Mouse (Mus musculus) erythroblast, embryonic 14.5 days (primary cell): ENCODE results near the gene Gm38392. TPM values are rescaled to one million over a fixed set of nuclear protein-coding genes. Genes with fewer than 3 reads are reported as not detected.

Experiments used
- H3K27me3 ChIP-seq: 2 replicates; pipeline ENCODE4 v1.6.1; 2012; ENCODE audit warnings: inconsistent platforms; ENCODE audit not compliant: control insufficient read depth
- H3K36me3 ChIP-seq: 2 replicates; pipeline ENCODE4 v1.6.1; 2012; ENCODE audit warnings: mild to moderate bottlenecking, inconsistent platforms; ENCODE audit not compliant: control insufficient read depth
- H3K4me1 ChIP-seq: 2 replicates; pipeline ENCODE4 v1.6.1; 2012; ENCODE audit warnings: inconsistent platforms; ENCODE audit not compliant: control insufficient read depth
- H3K4me3 ChIP-seq: replicated peaks from 2 replicates; pipeline ENCODE3; 2012; ENCODE audit warnings: moderate library complexity, mild to moderate bottlenecking, inconsistent platforms
- H3K9me3 ChIP-seq: 2 replicates; pipeline ENCODE4 v1.6.1; 2012; ENCODE audit warnings: low read length, inconsistent platforms, mixed read lengths; ENCODE audit not compliant: control insufficient read depth
- GATA1 ChIP-seq: IDR thresholded peaks from 2 replicates; pipeline ENCODE4 v1.6.1; 2012; ENCODE audit warnings: low read length, inconsistent platforms, mixed read lengths
- TAL1 ChIP-seq: IDR thresholded peaks from 3 replicates; pipeline ENCODE4 v1.6.1; 2012; ENCODE audit warnings: low read length, inconsistent platforms, mixed read lengths
- polyA plus RNA-seq: library from polyadenylated mRNA; stranded (reverse); fragments of >175 nt; gene quantifications from 2 replicates; pipeline ENCODE4 v1.2.3, GENCODE M21; 2012

Gene Gm38392
- polyA plus RNA-seq, 1 experiment: not detected

GRCm38 (mm10) chr3:88231061-88231641 lies 55.9 kb downstream of the Gm38392 start:
- H3K4me1 ChIP-seq: no peaks in the 10 kb centered on the region
- peaks cover 56% of the 10 kb centered on the region for H3K27me3 ChIP-seq
- H3K9me3 ChIP-seq: no peaks in the 10 kb centered on the region
- TF ChIP-seq GATA1 (no peak), TAL1 (no peak)
- no peaks in the 10 kb centered on the region for H3K36me3 ChIP-seq
- no peak overlapping the region for H3K4me3 ChIP-seq

- H3K36me3 ChIP-seq: no peaks in the 10 kb centered on the region
- H3K9me3 ChIP-seq: no peaks in the 10 kb centered on the region
- no peaks in the 10 kb centered on the region for H3K4me1 ChIP-seq
- H3K27me3 ChIP-seq: peaks cover 59% of the 10 kb centered on the region
- no peak for TF ChIP-seq GATA1
- no peak for TF ChIP-seq TAL1
- H3K4me3 ChIP-seq: no peak overlapping the region
Measured at GRCm38 (mm10) chr3:88230262-88231047, 56.6 kb downstream of the Gm38392 start.

GRCm38 (mm10) chr3:88229526-88229925 lies 57.5 kb downstream of the Gm38392 start:
- Histone ChIP-seq H3K27me3 (peaks cover 59% of the 10 kb centered on the region), H3K4me1 (no peaks in the 10 kb centered on the region), H3K36me3 (no peaks in the 10 kb centered on the region), H3K4me3 (no peak overlapping the region), H3K9me3 (no peaks in the 10 kb centered on the region)
- no peak for TF ChIP-seq TAL1
- no peak for TF ChIP-seq GATA1

GRCm38 (mm10) chr3:88228906-88229305 lies 58.1 kb downstream of the Gm38392 start:
- no peaks in the 10 kb centered on the region for H3K4me1 ChIP-seq
- no peak overlapping the region for H3K4me3 ChIP-seq
- TF ChIP-seq GATA1: no peak
- no peak for TF ChIP-seq TAL1
- no peaks in the 10 kb centered on the region for H3K9me3 ChIP-seq
- peaks cover 62% of the 10 kb centered on the region for H3K27me3 ChIP-seq
- no peaks in the 10 kb centered on the region for H3K36me3 ChIP-seq

GRCm38 (mm10) chr3:88227976-88228375 lies 59.0 kb downstream of the Gm38392 start:
- Histone ChIP-seq H3K4me1 (no peaks in the 10 kb centered on the region), H3K9me3 (no peaks in the 10 kb centered on the region), H3K36me3 (no peaks in the 10 kb centered on the region), H3K27me3 (peaks cover 56% of the 10 kb centered on the region), H3K4me3 (no peak overlapping the region)
- TF ChIP-seq GATA1 (no peak), TAL1 (no peak)

GRCm38 (mm10) chr3:88227260-88227659 lies 59.8 kb downstream of the Gm38392 start:
- Histone ChIP-seq H3K27me3 (peaks cover 54% of the 10 kb centered on the region), H3K4me1 (no peaks in the 10 kb centered on the region), H3K9me3 (no peaks in the 10 kb centered on the region), H3K36me3 (no peaks in the 10 kb centered on the region), H3K4me3 (no peak overlapping the region)
- TF ChIP-seq GATA1: no peak
- TF ChIP-seq TAL1: no peak

- Histone ChIP-seq H3K36me3 (no peaks in the 10 kb centered on the region), H3K4me3 (no peak overlapping the region), H3K9me3 (no peaks in the 10 kb centered on the region), H3K27me3 (peaks cover 54% of the 10 kb centered on the region), H3K4me1 (no peaks in the 10 kb centered on the region)
- TF ChIP-seq TAL1: no peak
- TF ChIP-seq GATA1: no peak
Measured at GRCm38 (mm10) chr3:88226101-88226845, 60.7 kb downstream of the Gm38392 start.

- H3K4me1 ChIP-seq: no peaks in the 10 kb centered on the region
- H3K4me3 ChIP-seq: no peak overlapping the region
- H3K36me3 ChIP-seq: no peaks in the 10 kb centered on the region
- no peaks in the 10 kb centered on the region for H3K9me3 ChIP-seq
- TF ChIP-seq TAL1 (no peak), GATA1 (no peak)
- peaks cover 56% of the 10 kb centered on the region for H3K27me3 ChIP-seq
Measured at GRCm38 (mm10) chr3:88224929-88225328, 62.1 kb downstream of the Gm38392 start.

- TF ChIP-seq TAL1 (no peak), GATA1 (no peak)
Measured at GRCm38 (mm10) chr3:88222446-88222845, 64.6 kb downstream of the Gm38392 start.

More at GRCm38 (mm10) chr3:88222446-88222845, 64.6 kb downstream of the Gm38392 start:
- H3K4me3 ChIP-seq: no peak overlapping the region
- H3K27me3 ChIP-seq: peaks cover 64% of the 10 kb centered on the region
- no peaks in the 10 kb centered on the region for H3K4me1 ChIP-seq
- H3K36me3 ChIP-seq: no peaks in the 10 kb centered on the region
- no peaks in the 10 kb centered on the region for H3K9me3 ChIP-seq
